ENCODE assay signal across 8 mouse cellular contexts in genomic region chr9:20520531-20521210, GRCm38 (mm10). TPM values are rescaled to one million over a fixed set of nuclear protein-coding genes. Genes with fewer than 3 reads are reported as not detected.
DNase-seq lines count a peak whose midpoint lies in the region; ATAC-seq and TF ChIP-seq lines count a peak whose summit lies in the region.

No protein-coding gene starts in this region.

- H3K79me2 ChIP-seq in myocyte (ENCODE audit: control insufficient read depth, insufficient read depth) = peaks cover 53% of the 10 kb centered on the region

- TF ChIP-seq POLR2A in myocyte (IDR thresholded peaks at IDR 0.05; ENCODE audit: insufficient read length, low read depth) = no peak

- DNase-seq in embryo, embryonic 10 days (ENCODE audit: low spot score) = peak; percentile 47
- no peak for DNase-seq in embryo, embryonic 9.5 days (ENCODE audit: extremely low spot score)
- DNase-seq in 3T3-L1 (ENCODE audit: low read depth, low spot score) = peak; percentile 45
- peak; percentile 12 for DNase-seq in c-Kit-negative CD71-positive TER-119-positive erythroid progenitor cells, embryonic 14.5 days (ENCODE audit: low read depth, low spot score)
- peak; percentile 8 for DNase-seq in hindlimb bud, embryonic 11.5 days (ENCODE audit: extremely low spot score, low read depth, low spot score)
- DNase-seq in cerebellum, adult 9-11 months = no peak

- H3K36me3 ChIP-seq in myocyte (ENCODE audit: control insufficient read depth, insufficient read depth) = peaks cover 4% of the 10 kb centered on the region

- H3K27me3 ChIP-seq in myocyte (ENCODE audit: control insufficient read depth, insufficient read depth, insufficient read length) = no peaks in the 10 kb centered on the region

- ATAC-seq in granulocyte monocyte progenitor cell, adult 5-6 weeks (replicated peaks; ENCODE audit: poor library complexity, severe bottlenecking) = no peak

- peak overlapping the region; percentile 91 for H3ac ChIP-seq in myocyte (ENCODE audit: control insufficient read depth, insufficient read length)

- H3K4me2 ChIP-seq in myocyte (ENCODE audit: low read depth) = peak overlapping the region; percentile 86

- peak overlapping the region; percentile 83 for H3K4me3 ChIP-seq in myocyte

TF ChIP-seq in myocyte, 11 proteins besides CTCF, POLR2A, EP300 and RAD21:
- TF ChIP-seq POLR2AphosphoS2 (IDR thresholded peaks at IDR 0.05; ENCODE audit: insufficient read length, low read depth) (no peak), MAX (IDR thresholded peaks at IDR 0.05; ENCODE audit: low read depth) (no peak), SRF (IDR thresholded peaks at IDR 0.05; ENCODE audit: control insufficient read depth, insufficient read length, low read depth) (no peak), REST (IDR thresholded peaks at IDR 0.05; ENCODE audit: insufficient read depth, insufficient read length) (no peak), USF1 (IDR thresholded peaks at IDR 0.05; ENCODE audit: low read depth) (no peak), MYOG (IDR thresholded peaks at IDR 0.05; ENCODE audit: control insufficient read depth in 1 of 3, insufficient read depth in 1 of 3, insufficient read length in 2 of 3, low read depth in 2 of 3) (no peak), E2F4 (IDR thresholded peaks at IDR 0.05; ENCODE audit: insufficient read depth) (no peak), CEBPB (IDR thresholded peaks at IDR 0.05; ENCODE audit: insufficient read depth, poor library complexity, severe bottlenecking) (no peak), TCF12 (IDR thresholded peaks at IDR 0.05; ENCODE audit: insufficient read depth, poor library complexity, severe bottlenecking) (no peak)
TF ChIP-seq in myocyte: peak in this region for 0.

RNA-seq across cellular contexts. Expression of gene Zfp266, which starts 0.5 kb away (rescaled TPM):
- polyA plus RNA-seq in myocyte (2012; fragmentation: generic; extraction: Trizol) = 5.8 TPM
- 40.0 and 43.5 TPM in 2 replicates for total RNA-seq in granulocyte monocyte progenitor cell, adult 5-6 weeks (2014; fragmentation: Nextera tagmentation)
- 33.1 and 38.8 TPM in 2 replicates for total RNA-seq in granulocyte monocyte progenitor cell, adult 5-6 weeks (2017)

RNA-seq across cellular contexts. Expression of gene Zfp426, which starts 28.1 kb away (rescaled TPM):
- 5.5 TPM for polyA plus RNA-seq in myocyte (2012; fragmentation: generic; extraction: Trizol)
- total RNA-seq in granulocyte monocyte progenitor cell, adult 5-6 weeks (2014; fragmentation: Nextera tagmentation) = 18.3 and 22.9 TPM in 2 replicates
- 22.1 and 22.6 TPM in 2 replicates for total RNA-seq in granulocyte monocyte progenitor cell, adult 5-6 weeks (2017)

Comparison
In these comparisons a context has a peak if more than half of its experiments do, and no peak if none do; other contexts are left out.
1. DNase-seq: peak in embryo, embryonic 10 days (single experiment), 3T3-L1 (single experiment), c-Kit-negative CD71-positive TER-119-positive erythroid progenitor cells, embryonic 14.5 days (single experiment) and hindlimb bud, embryonic 11.5 days (single experiment); none in embryo, embryonic 9.5 days (single experiment) and cerebellum, adult 9-11 months (single experiment).